In genomic region chr1:129324388-129324787, GRCm38 (mm10) we compare ENCODE assay signal across 15 mouse cellular contexts. TPM values are rescaled to one million over a fixed set of nuclear protein-coding genes. Genes with fewer than 3 reads are reported as not detected.
DNase-seq lines count a peak whose midpoint lies in the region; ATAC-seq and TF ChIP-seq lines count a peak whose summit lies in the region.
"Had no signal": no experiment of that assay in that cellular context is flagged by ENCODE, and none has a peak within 500 bp of the region (broad histone marks: within the 10 kb centered on the region; RNA-seq: fewer than 3 reads in every experiment).

No protein-coding gene starts in this region.

- ATAC-seq in megakaryocyte progenitor cell, adult 5-6 weeks (replicated peaks; ENCODE audit: poor library complexity): peak; percentile 65
- ATAC-seq: CD4-positive, CD25-positive, alpha-beta regulatory T cell, adult 4 months had no signal

- H3K4me3 ChIP-seq in layer of hippocampus, adult 2 months: no peak overlapping the region
- H3K4me3 ChIP-seq: gastrocnemius, adult 2 months; heart, adult 2 months had no signal

- DNase-seq in layer of hippocampus, adult 2 months (ENCODE audit: low spot score in 2 of 2): peak in 1 of 2 experiments; percentile 31
- no peak for DNase-seq in layer of hippocampus, adult 9-10 months (ENCODE audit: low spot score)
- peak; percentile 7 to 9 for DNase-seq in right cerebral cortex, adult 2 months (ENCODE audit: low spot score in 2 of 2)
- no peak for DNase-seq in right cerebral cortex, postnatal 14 days
- no peak for DNase-seq in cerebellum, adult 9-10 months
- no peak for DNase-seq in kidney, adult 8-10 months
- DNase-seq: adrenal gland, postnatal 25 days; cerebellum, adult 11 months; gastrocnemius, adult 2 months; heart, adult 2 months; heart, postnatal 36 days; kidney, postnatal 10 days had no signal

- no peak for TF ChIP-seq CTCF in layer of hippocampus, adult 2 months (conservative IDR thresholded peaks at IDR 0.05)

- H3K27ac ChIP-seq in layer of hippocampus, adult 2 months: peak overlapping the region; percentile 56
- H3K27ac ChIP-seq: gastrocnemius, adult 2 months; heart, adult 2 months had no signal

RNA-seq across cellular contexts. Expression of gene Thsd7b, which starts 51.3 kb away (rescaled TPM):
- total RNA-seq in layer of hippocampus, adult 2 months (2021): 10 to 100 TPM; 16.0 to 17.8 TPM
- total RNA-seq in megakaryocyte progenitor cell, adult 5-6 weeks (2015): not detected in 2 replicates
- 0.12 and 0.41 TPM in 2 replicates for total RNA-seq in megakaryocyte progenitor cell, adult 5-6 weeks (2017)
- total RNA-seq: megakaryocyte-erythroid progenitor cell, adult 5-6 weeks had no signal

Comparison
In these comparisons a context has a peak if more than half of its experiments do, and no peak if none do; other contexts are left out.
1. DNase-seq: peak in right cerebral cortex, adult 2 months (2 of 2); none in layer of hippocampus, adult 9-10 months (single experiment), right cerebral cortex, postnatal 14 days (single experiment), cerebellum, adult 9-10 months (single experiment) and kidney, adult 8-10 months (0 of 2).
2. RNA of gene Thsd7b, which starts 51.3 kb away (total RNA-seq): 16.0 to 17.8 TPM in layer of hippocampus, adult 2 months; 0.12 to 0.41 TPM in megakaryocyte progenitor cell, adult 5-6 weeks; every median in the first group is over 10 times any median in the second.